Mouse (Mus musculus) hindbrain, embryonic 15.5 days (tissue): Measurements from ENCODE around the gene Esp8. TPM values are rescaled to one million over a fixed set of nuclear protein-coding genes. Genes with fewer than 3 reads are reported as not detected.
"Not testable (repeated sequence)": the region's sequence is repeated elsewhere in the genome, so short reads cannot be mapped to it uniquely, and the experiment has no call there.

Experiments
- ATAC-seq: fragments of 200-750 bp; cut with Nextera tagmentation; 2 replicates; pipeline ENCODE4 v1.8.0; 2017; ENCODE audit warnings: low read depth, moderate number of reproducible peaks, moderate TSS enrichment; ENCODE audit not compliant: low FRiP score
- H3K27ac ChIP-seq: fragments of 300-500 bp; sonication (generic); replicated peaks from 2 replicates; pipeline ENCODE4 v1.5.1; 2015; ENCODE audit warnings: mild to moderate bottlenecking, inconsistent platforms
- H3K27me3 ChIP-seq: fragments of 300-500 bp; sonication (generic); 2 replicates; pipeline ENCODE4 v1.6.1; 2015; ENCODE audit warnings: control low read depth, inconsistent platforms
- H3K36me3 ChIP-seq: fragments of 300-500 bp; sonication (generic); 2 replicates; pipeline ENCODE4 v1.6.1; 2015; ENCODE audit warnings: control low read depth, inconsistent platforms
- H3K4me1 ChIP-seq: fragments of 300-500 bp; sonication (generic); replicated peaks from 2 replicates; pipeline ENCODE4 v1.6.1; 2015; ENCODE audit warnings: control low read depth, inconsistent platforms
- H3K4me2 ChIP-seq: fragments of 300-500 bp; sonication (generic); 2 replicates; pipeline ENCODE4 v1.6.1; 2015; ENCODE audit warnings: moderate library complexity, mild to moderate bottlenecking, inconsistent platforms
- H3K4me3 ChIP-seq: fragments of 300-500 bp; sonication (generic); 2 replicates; pipeline ENCODE4 v1.5.1; 2015; ENCODE audit warnings: mild to moderate bottlenecking, inconsistent platforms
- H3K9ac ChIP-seq: fragments of 300-500 bp; sonication (generic); 2 replicates; pipeline ENCODE4 v1.6.1; 2015; ENCODE audit warnings: inconsistent platforms
- H3K9me3 ChIP-seq: fragments of 300-500 bp; sonication (generic); 2 replicates; pipeline ENCODE4 v1.6.1; 2016; ENCODE audit warnings: control low read depth, inconsistent platforms
- WGBS: fragments of 180-500 bp; shearing (Covaris S2); methylation state at CpG from one replicate; pipeline ENCODE4 v1.1.7; 2015; 5-methylcytosine and 5-hydroxymethylcytosine counted together
- polyA plus RNA-seq: library from polyadenylated mRNA; unstranded; fragments of >200 nt; fragmentation: Nextera tagmentation; extraction: Ambion mirVana; gene quantifications from 2 replicates; pipeline ENCODE4 v1.2.1, GENCODE M21; 2015

Esp8 gene
- polyA plus RNA-seq: not detected in 2 replicates

DNA sequence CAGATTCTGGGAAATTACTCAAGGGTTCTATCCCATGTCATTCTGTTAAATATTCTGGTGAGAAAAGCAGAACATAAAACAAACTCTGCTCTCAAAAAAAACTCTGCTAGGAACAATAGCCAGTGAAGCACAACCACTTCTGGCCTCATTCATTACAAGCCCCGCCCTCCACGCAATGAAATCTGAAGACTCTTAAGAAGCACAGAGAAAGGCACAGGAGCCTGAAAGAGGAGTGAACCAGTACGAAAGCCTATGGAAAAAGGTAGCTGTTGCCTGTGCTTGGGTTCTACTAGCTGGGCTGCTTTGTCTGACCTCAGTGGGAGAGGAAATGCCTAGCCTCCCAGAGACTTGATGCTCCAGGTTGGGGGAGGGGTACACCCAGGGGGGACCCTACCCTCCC is at the start of gene Esp8:
TSS of gene Esp8 (plus strand) at position 205 of the 400 bp plus-strand sequence.
- Histone ChIP-seq H3K27ac (no peak within 1 kb of the TSS), H3K9me3 (no peaks in the 10 kb centered on the region), H3K27me3 (no peaks in the 10 kb centered on the region), H3K4me3 (no peak within 1 kb of the TSS), H3K4me2 (no peak within 1 kb of the TSS), H3K36me3 (no peaks in the 10 kb centered on the region), H3K9ac (no peak within 1 kb of the TSS), H3K4me1 (no peaks in the 10 kb centered on the region)
- ATAC-seq: no peak
- 47% methylated on average over 3 of the region's 3 CpGs for WGBS

DNA sequence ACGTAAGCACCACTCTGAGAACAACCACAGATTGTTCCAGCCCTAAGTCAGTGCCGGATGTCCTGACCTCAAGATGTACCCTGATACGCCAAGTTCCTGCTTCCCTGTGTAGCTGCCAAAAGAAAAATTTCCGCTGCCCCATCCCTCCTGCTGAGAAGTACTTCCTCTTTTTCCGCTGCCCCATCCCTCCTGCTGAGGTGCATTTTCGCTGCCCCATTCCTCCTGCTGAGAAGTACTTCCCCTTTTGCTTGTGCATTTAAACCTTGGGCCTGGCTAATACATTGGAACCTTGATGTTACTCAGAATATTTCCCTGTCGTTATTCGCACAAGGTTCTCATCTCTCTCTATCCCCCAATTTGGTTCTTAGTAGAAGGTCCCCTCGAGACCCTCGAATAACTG is 36.3 kb upstream of the Esp8 start:
- not testable (repeated sequence) for H3K9me3 ChIP-seq, H3K36me3 ChIP-seq, H3K4me1 ChIP-seq, ATAC-seq, H3K27ac ChIP-seq, H3K4me2 ChIP-seq, H3K9ac ChIP-seq, H3K27me3 ChIP-seq, H3K4me3 ChIP-seq
- WGBS: 66% methylated on average over 10 of the region's 10 CpGs

DNA sequence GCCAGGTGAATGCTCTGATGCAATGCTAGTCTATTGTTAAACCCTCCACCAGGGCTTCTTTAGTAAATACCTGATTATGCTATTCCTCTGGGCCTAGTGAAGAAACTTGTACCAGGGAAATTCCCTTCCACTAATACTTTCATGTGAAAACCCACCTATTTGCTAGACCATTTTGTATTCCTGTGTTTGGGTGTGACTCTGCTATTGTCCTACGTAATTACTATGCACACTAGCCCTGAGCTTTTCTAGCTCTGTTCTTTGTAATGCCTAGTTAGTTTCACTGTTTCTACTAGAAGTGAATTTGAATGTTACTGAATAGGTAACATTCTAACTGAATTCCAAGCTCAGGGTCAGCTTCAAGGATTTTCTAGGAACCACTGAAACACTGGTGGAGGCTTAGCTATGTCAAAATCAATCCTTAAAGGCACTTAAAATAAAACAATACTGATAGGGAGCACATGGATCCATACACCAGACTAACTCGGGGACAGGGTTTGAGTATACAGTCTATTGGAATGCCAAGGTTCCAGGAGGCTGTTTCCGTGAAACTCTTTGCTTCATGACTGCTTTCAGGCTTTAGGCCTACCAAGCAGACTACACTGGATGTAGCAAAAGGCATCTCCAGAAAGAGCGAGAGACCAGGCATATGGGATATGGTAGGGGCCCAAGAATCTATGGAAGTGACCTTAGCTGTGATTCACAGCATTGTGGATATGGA is 24.2 kb upstream of the Esp8 start:
- H3K9ac ChIP-seq, H3K4me1 ChIP-seq, H3K27me3 ChIP-seq, H3K27ac ChIP-seq, H3K4me2 ChIP-seq, H3K4me3 ChIP-seq, H3K9me3 ChIP-seq, ATAC-seq, H3K36me3 ChIP-seq: not testable (repeated sequence)
- 93% methylated on average over 4 of the region's 4 CpGs for WGBS

DNA sequence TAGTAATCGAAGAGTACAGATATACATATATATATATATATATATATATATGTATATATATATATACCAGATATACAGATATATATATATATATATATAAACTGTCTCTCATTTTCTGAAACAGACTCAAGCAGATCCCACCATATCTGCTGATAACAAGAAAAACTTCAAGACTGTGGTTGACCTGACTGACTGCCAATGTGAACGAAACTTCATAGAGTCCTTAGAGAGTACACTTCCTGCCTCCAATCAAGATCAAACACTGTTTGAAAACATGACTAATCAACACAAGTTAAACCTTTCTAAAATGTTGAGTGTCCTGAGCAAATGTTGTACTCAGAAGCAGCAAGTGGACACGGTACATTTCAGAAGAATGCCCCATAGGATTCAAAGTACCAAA is 10.0 kb downstream of the Esp8 start:
- H3K9me3 ChIP-seq: no peaks in the 10 kb centered on the region
- WGBS: 85% methylated on average over 3 of the region's 3 CpGs
- H3K4me3 ChIP-seq: no peak overlapping the region
- no peaks in the 10 kb centered on the region for H3K27me3 ChIP-seq
- no peak for ATAC-seq
- H3K9ac ChIP-seq: no peak overlapping the region
- no peak overlapping the region for H3K4me2 ChIP-seq
- no peak overlapping the region for H3K27ac ChIP-seq
- no peaks in the 10 kb centered on the region for H3K4me1 ChIP-seq
- H3K36me3 ChIP-seq: no peaks in the 10 kb centered on the region

DNA sequence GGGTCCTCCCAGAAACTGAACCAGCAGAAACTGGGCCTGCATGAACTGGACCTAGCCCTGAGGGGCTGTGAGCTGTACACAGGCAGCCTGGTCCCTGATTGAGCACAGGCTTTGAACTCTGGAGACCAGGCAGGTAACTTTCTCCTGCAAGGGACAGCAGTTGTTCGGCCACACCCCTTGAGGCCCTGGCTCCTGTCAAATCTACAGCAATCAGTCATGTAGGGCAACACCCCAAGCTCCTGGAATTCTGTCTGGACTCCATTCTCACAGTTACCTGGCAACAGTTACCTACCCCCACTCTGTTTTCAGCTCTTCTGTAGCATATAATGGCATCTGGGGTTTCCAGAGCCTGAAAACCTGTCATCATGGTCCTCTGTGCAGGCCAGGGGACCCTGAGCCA is 11.3 kb downstream of the Esp8 start:
- Histone ChIP-seq H3K9ac (no peak overlapping the region), H3K9me3 (no peaks in the 10 kb centered on the region), H3K4me3 (no peak overlapping the region), H3K4me1 (no peaks in the 10 kb centered on the region), H3K27ac (no peak overlapping the region), H3K36me3 (no peaks in the 10 kb centered on the region), H3K4me2 (no peak overlapping the region), H3K27me3 (no peaks in the 10 kb centered on the region)
- WGBS: 81% methylated on average over 1 of the region's 1 CpGs
- ATAC-seq: no peak

DNA sequence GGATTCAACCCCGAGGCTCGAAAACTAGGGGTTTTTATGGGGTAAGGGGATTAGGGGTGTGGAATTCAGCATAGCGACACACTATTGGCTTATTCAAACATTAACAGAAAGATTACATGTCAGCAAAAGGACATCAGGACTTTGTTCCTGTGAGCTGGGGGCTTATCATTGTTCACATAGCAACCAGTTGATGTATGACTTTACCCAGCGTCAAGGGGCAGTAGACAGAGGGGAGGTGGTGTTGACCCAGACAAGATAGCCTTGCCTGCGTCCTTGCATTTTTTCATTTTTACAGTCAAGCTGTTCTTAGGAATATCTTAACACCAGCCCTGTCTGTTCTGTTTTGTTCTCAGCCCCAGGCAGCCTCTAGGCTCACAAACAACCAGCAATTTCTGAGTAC is 27.2 kb downstream of the Esp8 start:
- H3K27me3 ChIP-seq, ATAC-seq, H3K9me3 ChIP-seq, H3K4me2 ChIP-seq, H3K36me3 ChIP-seq, H3K27ac ChIP-seq, H3K9ac ChIP-seq, H3K4me3 ChIP-seq, H3K4me1 ChIP-seq: not testable (repeated sequence)
- 81% methylated on average over 5 of the region's 5 CpGs for WGBS

DNA sequence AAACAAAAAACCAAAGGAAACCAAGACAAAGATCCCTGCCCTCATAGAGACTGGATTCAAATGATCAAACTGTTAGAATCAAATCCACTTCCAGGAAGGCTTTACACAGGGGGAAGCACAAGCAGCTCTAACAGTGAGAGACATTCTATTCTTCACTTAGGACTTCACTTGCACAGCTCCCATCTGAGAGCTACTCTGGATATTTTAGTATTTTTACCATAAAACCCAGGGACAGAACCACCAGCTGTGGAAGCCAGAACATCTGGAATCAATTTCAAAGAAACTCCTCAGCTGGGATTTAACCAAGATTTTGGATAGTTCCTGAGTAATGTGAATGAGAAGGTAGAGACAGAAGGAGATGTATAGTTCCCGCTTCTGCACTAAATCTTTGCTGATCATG is 33.6 kb downstream of the Esp8 start:
- Histone ChIP-seq H3K4me2 (no peak overlapping the region), H3K27ac (no peak overlapping the region), H3K4me3 (no peak overlapping the region), H3K27me3 (no peaks in the 10 kb centered on the region), H3K4me1 (no peaks in the 10 kb centered on the region), H3K9ac (no peak overlapping the region), H3K36me3 (no peaks in the 10 kb centered on the region), H3K9me3 (no peaks in the 10 kb centered on the region)
- WGBS: 88% methylated on average over 1 of the region's 1 CpGs
- no peak for ATAC-seq

DNA sequence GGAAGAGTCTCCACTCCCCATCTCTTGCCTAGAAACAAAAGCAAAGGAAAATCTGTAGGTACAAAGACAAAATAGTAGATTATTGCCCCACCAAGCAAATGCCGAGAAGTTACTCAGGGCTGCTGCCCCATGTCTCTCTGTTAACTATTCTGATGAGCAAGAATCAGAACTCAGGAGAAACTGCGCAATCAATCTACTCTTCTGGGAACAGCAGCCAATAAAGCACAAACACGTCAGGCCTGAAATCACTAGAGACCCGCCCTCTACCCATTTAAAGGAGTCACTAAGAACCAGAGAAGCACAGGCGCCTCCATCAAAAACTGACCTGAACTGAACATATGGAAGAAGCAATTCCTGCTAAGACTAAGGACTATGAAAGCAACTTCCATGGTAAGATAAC is 41.4 kb downstream of the Esp8 start, which contains the start of gene Esp6:
TSS of gene Esp6 (plus strand) at position 301 of the 400 bp plus-strand sequence.
- no peak for ATAC-seq
- Histone ChIP-seq H3K4me1 (no peaks in the 10 kb centered on the region), H3K4me3 (no peak within 1 kb of the TSS), H3K9ac (no peak within 1 kb of the TSS), H3K27ac (no peak within 1 kb of the TSS), H3K9me3 (no peaks in the 10 kb centered on the region), H3K36me3 (no peaks in the 10 kb centered on the region), H3K27me3 (no peaks in the 10 kb centered on the region), H3K4me2 (no peak within 1 kb of the TSS)
- 86% methylated on average over 5 of the region's 5 CpGs for WGBS

Other genes starting within 250 kb of the Esp8 start
- gene Crisp1, start 200.8 kb upstream of the Esp8 start, polyA plus RNA-seq: 0.10 and 0.14 TPM in 2 replicates
- not detected in 2 replicates for gene Esp6, start 41.5 kb downstream of the Esp8 start, polyA plus RNA-seq
- gene Esp4, start 78.6 kb downstream of the Esp8 start, polyA plus RNA-seq: not detected in 2 replicates
- not detected in 2 replicates for gene Esp3, start 112.1 kb downstream of the Esp8 start, polyA plus RNA-seq
- gene Esp1, start 207.1 kb downstream of the Esp8 start, polyA plus RNA-seq: not detected in 2 replicates